Mouse (Mus musculus) midbrain, embryonic 14.5 days (tissue): ENCODE results near the gene Vmn1r135. TPM values are rescaled to one million over a fixed set of nuclear protein-coding genes. Genes with fewer than 3 reads are reported as not detected.
"Not testable (repeated sequence)": the region's sequence is repeated elsewhere in the genome, so short reads cannot be mapped to it uniquely, and the experiment has no call there.

Experiments
- ATAC-seq: fragments of 200-750 bp; cut with Nextera tagmentation; 2 replicates; pipeline ENCODE4 v1.8.0; 2017; ENCODE audit warnings: moderate number of reproducible peaks, moderate library complexity; ENCODE audit not compliant: low FRiP score, low TSS enrichment
- DNase-seq: peaks from one replicate; pipeline ENCODE4 v3.0.0-alpha.2; 2015
- H3K27ac ChIP-seq: fragments of 300-500 bp; sonication (generic); replicated peaks from 2 replicates; pipeline ENCODE4 v1.5.1; 2014; ENCODE audit warnings: mild to moderate bottlenecking, low read depth, low read length, moderate library complexity
- H3K27me3 ChIP-seq: fragments of 300-500 bp; sonication (generic); 2 replicates; pipeline ENCODE4 v1.6.1; 2014; ENCODE audit warnings: low read length, control low read depth, mixed read lengths; ENCODE audit not compliant: control insufficient read depth, insufficient read depth
- H3K36me3 ChIP-seq: fragments of 300-500 bp; sonication (generic); 2 replicates; pipeline ENCODE4 v1.6.1; 2014; ENCODE audit warnings: low read length, control low read depth; ENCODE audit not compliant: control insufficient read depth, insufficient read depth
- H3K4me1 ChIP-seq: fragments of 300-500 bp; sonication (generic); 2 replicates; pipeline ENCODE4 v1.6.1; 2014; ENCODE audit warnings: mild to moderate bottlenecking, antibody characterized with exemption, low read length, control low read depth; ENCODE audit not compliant: control insufficient read depth, insufficient read depth
- H3K4me2 ChIP-seq: fragments of 300-500 bp; sonication (generic); 2 replicates; pipeline ENCODE4 v1.6.1; 2014; ENCODE audit warnings: mild to moderate bottlenecking, low read length, moderate library complexity
- H3K4me3 ChIP-seq: fragments of 300-500 bp; sonication (generic); replicated peaks from 2 replicates; pipeline ENCODE4 v1.5.1; 2014; ENCODE audit warnings: low read depth, low read length
- H3K9ac ChIP-seq: fragments of 300-500 bp; sonication (generic); replicated peaks from 2 replicates; pipeline ENCODE4 v1.6.1; 2014; ENCODE audit warnings: mild to moderate bottlenecking, low read length, moderate library complexity
- H3K9me3 ChIP-seq: fragments of 300-500 bp; sonication (generic); 2 replicates; pipeline ENCODE4 v1.6.1; 2016; ENCODE audit warnings: low read length, control low read depth, mixed read lengths; ENCODE audit not compliant: control insufficient read depth
- WGBS: fragments of 180-500 bp; shearing (Covaris S2); extraction: QIAGEN DNeasy Blood & Tissue Kit; methylation state at CpG from one replicate; pipeline ENCODE4 v1.1.7; 2014; 5-methylcytosine and 5-hydroxymethylcytosine counted together
- polyA plus RNA-seq: library from polyadenylated mRNA; unstranded; fragments of >200 nt; fragmentation: Nextera tagmentation; extraction: Ambion mirVana; gene quantifications from 2 replicates; pipeline ENCODE4 v1.2.1, GENCODE M21; 2014

Vmn1r135 gene
- not detected in 2 replicates for polyA plus RNA-seq

DNA sequence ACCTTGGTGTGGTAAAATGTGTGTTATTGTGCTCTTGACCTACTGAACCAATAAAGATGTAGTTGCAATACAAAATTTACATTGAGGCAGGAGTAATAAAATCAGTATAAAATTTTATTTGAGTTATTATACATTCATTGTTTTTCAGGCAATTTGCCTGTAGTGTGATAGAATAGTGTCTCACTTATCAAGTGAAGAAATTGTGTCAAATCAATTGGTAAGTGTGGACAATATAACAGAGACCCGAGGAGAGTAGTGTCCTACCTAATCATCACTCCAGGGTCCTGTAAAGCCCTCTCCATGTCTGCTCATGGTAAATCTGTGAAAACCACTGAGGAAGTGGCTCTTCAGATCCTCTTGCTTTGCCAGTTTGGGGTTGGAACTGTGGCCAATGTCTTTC, at the start of gene Vmn1r135:
Gene Vmn1r135 (plus strand): TSS at position 301 of the 400 bp plus-strand sequence.
- H3K4me2 ChIP-seq, H3K9me3 ChIP-seq, H3K27me3 ChIP-seq, DNase-seq, H3K4me3 ChIP-seq, H3K27ac ChIP-seq, H3K4me1 ChIP-seq, ATAC-seq, H3K9ac ChIP-seq, H3K36me3 ChIP-seq: not testable (repeated sequence)
- WGBS, result no CpG with 5 or more reads among the region's 1 CpGs

DNA sequence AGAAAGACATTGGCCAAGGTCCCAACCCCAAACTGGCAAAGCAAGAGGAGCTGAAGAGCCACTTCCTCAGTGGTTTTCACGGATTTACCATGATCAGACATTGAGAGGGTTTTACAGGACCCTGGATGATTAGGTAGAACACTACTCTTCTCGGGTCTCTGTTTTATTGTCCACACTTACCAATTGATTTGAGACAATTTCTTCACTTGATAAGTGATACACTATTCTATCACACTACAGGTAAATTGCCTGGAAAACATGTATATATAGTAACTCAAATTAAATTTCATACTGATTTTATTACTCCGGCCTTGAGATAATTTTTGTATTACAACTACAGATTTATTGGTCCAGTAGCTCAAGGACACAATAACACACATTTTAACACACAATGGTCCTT, 35.5 kb upstream of the Vmn1r135 start, which contains the start of gene Gm4177:
Gene Gm4177 (minus strand): TSS at position 101 of the 400 bp plus-strand sequence.
- not testable (repeated sequence) for H3K4me1 ChIP-seq, H3K27me3 ChIP-seq, ATAC-seq

DNA sequence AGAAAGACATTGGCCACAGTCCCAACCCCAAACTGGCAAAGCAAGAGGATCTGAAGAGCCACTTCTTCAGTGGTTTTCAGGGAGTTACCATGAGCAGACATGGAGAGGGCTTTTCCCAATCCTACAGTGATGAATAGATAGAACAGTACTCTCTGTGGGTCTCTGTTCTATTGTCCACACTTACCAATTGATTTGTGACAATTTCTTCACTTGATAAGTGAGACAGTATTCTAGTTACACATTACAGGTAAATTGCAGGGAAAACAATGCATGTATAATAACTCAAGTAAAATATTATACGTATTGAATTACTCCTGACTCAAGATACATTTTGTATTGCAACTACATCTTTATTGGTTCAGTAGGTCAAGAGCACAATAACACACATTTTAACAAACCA, 12.0 kb downstream of the Vmn1r135 start, which contains the start of gene Gm5725:
Gene Gm5725 (minus strand): TSS at position 101 of the 400 bp plus-strand sequence.
- no CpG with 5 or more reads among the region's 1 CpGs for WGBS
- not testable (repeated sequence) for H3K36me3 ChIP-seq, H3K27me3 ChIP-seq, H3K9me3 ChIP-seq, H3K4me3 ChIP-seq, H3K27ac ChIP-seq, H3K9ac ChIP-seq, H3K4me2 ChIP-seq, H3K4me1 ChIP-seq, ATAC-seq, DNase-seq

More for the DNA sequence above, 35.5 kb upstream of the Vmn1r135 start, which contains the start of gene Gm4177:
- DNase-seq, H3K9ac ChIP-seq, H3K4me2 ChIP-seq, H3K4me3 ChIP-seq, H3K36me3 ChIP-seq, H3K27ac ChIP-seq, H3K9me3 ChIP-seq: not testable (repeated sequence)
- no CpG with 5 or more reads among the region's 3 CpGs for WGBS

Other genes with a start within 250 kb of the Vmn1r135 start
- gene Vmn1r132, start 218.3 kb upstream of the Vmn1r135 start, polyA plus RNA-seq, result not detected in 2 replicates
- gene Gm4175, start 70.9 kb upstream of the Vmn1r135 start, polyA plus RNA-seq, result not detected in 2 replicates
- gene Gm4177, start 35.6 kb upstream of the Vmn1r135 start, polyA plus RNA-seq, result not detected in 2 replicates
- not detected in 2 replicates for gene Gm5725, start 11.9 kb downstream of the Vmn1r135 start, polyA plus RNA-seq
- not detected in 2 replicates for gene Gm5891, start 88.9 kb downstream of the Vmn1r135 start, polyA plus RNA-seq
- not detected in 2 replicates for gene Vmn1r137, start 162.2 kb downstream of the Vmn1r135 start, polyA plus RNA-seq
- not detected in 2 replicates for gene Vmn1r138, start 196.5 kb downstream of the Vmn1r135 start, polyA plus RNA-seq
- not detected in 2 replicates for gene Gm6176, start 224.0 kb downstream of the Vmn1r135 start, polyA plus RNA-seq
- not detected in 2 replicates for gene Vmn1r139, start 236.7 kb downstream of the Vmn1r135 start, polyA plus RNA-seq